Mouse (Mus musculus): ENCODE measurements around the gene Cish. TPM values are rescaled to one million over a fixed set of nuclear protein-coding genes. Genes with fewer than 3 reads are reported as not detected.
"Not testable (repeated sequence)": the region's sequence is repeated elsewhere in the genome, so short reads cannot be mapped to it uniquely, and the experiment has no call there.

The Cish gene
- total and polyA plus RNA-seq, 2 experiments from 2014 or later, result 5.3 to 8.8 TPM

DNA sequence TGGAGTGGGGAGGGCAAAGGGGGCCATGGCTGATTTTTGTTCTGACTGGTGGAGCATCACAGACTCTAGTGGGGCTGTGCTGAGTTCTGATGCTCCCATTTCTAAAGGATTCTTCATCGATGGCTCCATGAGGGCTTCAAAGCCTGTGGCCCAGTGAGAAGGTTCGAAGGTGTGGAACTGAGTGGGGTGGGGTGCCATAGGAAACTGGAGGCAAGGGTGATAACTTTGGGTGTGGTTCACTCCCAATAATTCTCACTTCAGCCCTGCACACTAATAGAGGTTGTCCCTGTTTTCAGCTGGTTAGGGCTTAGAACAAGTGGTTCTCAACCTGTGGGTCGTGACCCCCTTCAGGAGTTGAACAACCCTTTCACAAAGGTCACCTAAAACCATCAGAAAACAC, 8.6 kb downstream of the Cish start:
- Histone ChIP-seq H3K27ac (no peak overlapping the region), H3K4me2 (ENCODE audit: low read depth, low read length) (no peak overlapping the region), H3K36me3 (ENCODE audit: insufficient read depth, low read length) (peaks cover 13% of the 10 kb centered on the region), H3K27me3 (ENCODE audit: insufficient read depth, low read length) (no peaks in the 10 kb centered on the region), H3K9me3 (ENCODE audit: low read length) (no peaks in the 10 kb centered on the region), H3K9ac (replicated peaks; ENCODE audit: low read length) (no peak overlapping the region), H3K4me1 (ENCODE audit: insufficient read depth, low read length) (no peaks in the 10 kb centered on the region), H3K4me3 (ENCODE audit: low read length) (no peak overlapping the region)
- TF ChIP-seq CTCF (IDR thresholded peaks at IDR 0.05; ENCODE audit: low read depth), result no peak
- no peak for ATAC-seq
- WGBS, result 95% methylated on average over 3 of the region's 3 CpGs
- DNase-seq (ENCODE audit: low spot score), result no peak

DNA sequence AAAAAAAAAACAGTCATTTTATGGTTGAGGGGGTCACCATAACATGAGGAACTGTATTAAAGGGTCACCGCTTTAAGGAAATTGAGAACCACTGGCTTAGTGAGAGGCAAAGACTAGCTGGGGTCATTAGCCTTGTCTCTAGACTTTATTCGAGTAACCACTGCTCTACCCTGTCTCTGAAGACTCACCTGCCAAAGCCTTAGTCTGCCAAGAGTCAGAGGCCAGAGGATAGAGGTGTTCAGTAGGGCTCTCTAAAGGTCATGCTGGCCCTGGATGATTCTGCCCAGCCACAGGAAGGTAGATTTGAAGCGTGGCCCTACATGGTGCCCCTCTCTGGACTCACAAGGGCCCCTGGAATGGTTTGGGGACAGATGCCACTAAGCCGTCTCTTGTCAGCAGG, 9.2 kb downstream of the Cish start:
- H3K9me3 ChIP-seq (ENCODE audit: low read length), result no peaks in the 10 kb centered on the region
- WGBS, result 90% methylated on average over 4 of the region's 4 CpGs
- no peak for DNase-seq (ENCODE audit: low spot score)

DNA sequence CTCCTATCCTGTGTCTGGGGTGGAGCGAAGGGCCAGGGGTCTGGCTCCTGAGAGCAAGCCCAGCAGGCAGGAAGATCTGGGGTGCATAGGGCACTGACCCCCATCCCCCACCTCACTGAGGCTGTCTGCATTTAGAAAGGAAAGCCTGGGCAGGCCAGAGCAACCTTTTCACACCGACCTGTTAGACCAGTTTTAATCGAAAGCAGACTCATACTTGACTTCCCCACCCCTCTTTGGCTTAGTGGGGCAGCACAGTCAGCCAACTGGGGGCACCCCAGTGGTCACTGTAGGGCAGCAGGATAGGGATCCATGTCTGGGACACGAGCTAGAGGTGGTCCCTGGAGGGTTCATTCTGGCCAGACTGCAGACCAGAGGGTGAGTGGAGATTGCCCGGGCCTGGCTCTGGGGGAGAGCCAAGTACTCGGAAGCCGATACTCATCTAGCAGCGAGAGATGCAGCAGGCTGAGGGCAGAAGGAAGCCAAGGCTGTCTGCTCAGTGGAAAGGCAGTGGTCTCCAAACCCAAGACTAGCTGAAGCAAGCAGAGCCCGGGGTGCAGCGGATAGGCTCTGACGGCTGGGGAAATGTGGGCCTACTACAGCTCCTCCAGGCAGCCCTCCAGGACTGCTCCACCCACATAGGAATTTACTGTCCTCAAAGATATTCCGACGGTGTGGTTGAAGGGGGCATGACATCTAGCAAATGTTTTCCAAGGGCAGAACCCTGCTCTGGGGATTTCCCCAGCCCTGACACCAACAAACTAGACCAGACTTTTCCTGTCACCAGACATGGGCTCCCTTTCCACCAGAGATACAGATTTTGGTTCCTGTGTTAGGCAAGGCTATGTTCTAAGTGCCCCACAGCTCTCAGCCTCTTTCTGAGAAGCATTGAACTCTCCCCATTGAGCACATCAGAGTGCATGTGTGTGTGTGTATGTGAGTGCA, 10.0 kb downstream of the Cish start:
- Histone ChIP-seq H3K4me2 (ENCODE audit: low read depth, low read length) (no peak overlapping the region), H3K9me3 (ENCODE audit: low read length) (no peaks in the 10 kb centered on the region), H3K4me3 (ENCODE audit: low read length) (no peak overlapping the region), H3K27me3 (ENCODE audit: insufficient read depth, low read length) (no peaks in the 10 kb centered on the region), H3K36me3 (ENCODE audit: insufficient read depth, low read length) (peaks cover 10% of the 10 kb centered on the region), H3K9ac (replicated peaks; ENCODE audit: low read length) (no peak overlapping the region), H3K27ac (no peak overlapping the region), H3K4me1 (ENCODE audit: insufficient read depth, low read length) (no peaks in the 10 kb centered on the region)
- TF ChIP-seq CTCF (IDR thresholded peaks at IDR 0.05; ENCODE audit: low read depth), result no peak
- 69% methylated on average over 13 of the region's 13 CpGs for WGBS
- no peak for DNase-seq (ENCODE audit: low spot score)
- no peak for ATAC-seq

More for the DNA sequence above, 9.2 kb downstream of the Cish start:
- H3K36me3 ChIP-seq (ENCODE audit: insufficient read depth, low read length), result peaks cover 13% of the 10 kb centered on the region
- no peaks in the 10 kb centered on the region for H3K4me1 ChIP-seq (ENCODE audit: insufficient read depth, low read length)
- H3K9ac ChIP-seq (replicated peaks; ENCODE audit: low read length), result no peak overlapping the region
- H3K27me3 ChIP-seq (ENCODE audit: insufficient read depth, low read length), result no peaks in the 10 kb centered on the region
- H3K27ac ChIP-seq, result no peak overlapping the region
- no peak for ATAC-seq
- H3K4me3 ChIP-seq (ENCODE audit: low read length), result no peak overlapping the region
- no peak for TF ChIP-seq CTCF (IDR thresholded peaks at IDR 0.05; ENCODE audit: low read depth)
- H3K4me2 ChIP-seq (ENCODE audit: low read depth, low read length), result no peak overlapping the region

DNA sequence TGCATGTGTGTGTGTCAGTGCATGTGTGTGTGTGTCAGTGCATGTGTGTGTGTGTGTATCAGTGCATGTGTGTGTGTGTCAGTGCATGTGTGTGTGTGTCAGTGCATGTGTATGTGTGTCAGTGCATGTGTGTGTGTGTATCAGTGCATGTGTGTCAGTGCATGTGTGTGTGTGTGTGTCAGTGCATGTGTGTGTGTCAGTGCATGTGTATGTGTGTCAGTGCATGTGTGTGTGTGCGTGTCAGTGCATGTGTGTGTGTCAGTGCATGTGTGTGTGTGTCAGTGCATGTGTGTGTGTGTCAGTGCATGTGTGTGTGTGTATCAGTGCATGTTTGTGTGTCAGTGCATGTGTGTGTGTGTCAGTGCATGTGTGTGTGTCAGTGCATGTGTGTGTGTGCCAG, 10.8 kb downstream of the Cish start:
- H3K4me1 ChIP-seq (ENCODE audit: insufficient read depth, low read length); H3K27me3 ChIP-seq (ENCODE audit: insufficient read depth, low read length); H3K4me2 ChIP-seq (ENCODE audit: low read depth, low read length); ATAC-seq; H3K36me3 ChIP-seq (ENCODE audit: insufficient read depth, low read length); H3K27ac ChIP-seq; H3K9me3 ChIP-seq (ENCODE audit: low read length); H3K4me3 ChIP-seq (ENCODE audit: low read length); DNase-seq (ENCODE audit: low spot score); H3K9ac ChIP-seq (replicated peaks; ENCODE audit: low read length): not testable (repeated sequence)
- 89% methylated on average over 1 of the region's 1 CpGs for WGBS

DNA sequence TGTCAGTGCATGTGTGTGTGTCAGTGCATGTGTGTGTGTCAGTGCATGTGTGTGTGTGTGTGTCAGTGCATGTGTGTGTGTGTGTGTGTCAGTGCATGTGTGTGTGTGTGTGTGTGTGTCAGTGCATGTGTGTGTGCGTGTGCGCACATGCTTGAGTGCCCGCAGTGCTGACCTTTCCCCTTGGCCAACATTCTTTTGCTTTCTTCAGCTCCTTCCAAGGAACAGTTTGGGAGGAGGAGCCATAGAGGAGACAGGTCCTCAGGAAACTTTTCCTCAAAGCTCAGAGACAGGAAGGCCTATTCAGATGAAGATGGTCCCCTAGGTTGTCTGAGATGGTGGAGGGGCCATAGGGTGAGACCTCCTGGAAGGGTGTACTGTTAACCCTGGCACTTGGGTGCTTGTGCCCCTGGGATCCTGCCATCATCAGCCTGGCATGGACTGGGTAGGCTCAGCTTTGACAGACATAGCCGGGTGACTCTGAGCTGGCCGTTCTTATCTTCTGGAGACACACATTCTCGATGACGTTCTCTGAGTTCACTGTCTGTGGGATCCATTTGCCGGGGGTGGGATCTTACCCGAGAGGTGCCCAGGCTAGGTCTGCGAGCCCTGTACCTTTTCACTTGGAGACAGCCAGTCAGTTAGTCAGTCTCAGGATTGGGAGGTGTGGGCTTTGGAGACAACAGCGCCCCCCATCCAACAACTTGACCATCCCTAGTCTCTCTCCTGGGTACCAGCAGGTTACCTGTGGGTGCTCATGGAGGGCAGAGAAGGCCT, 11.5 kb downstream of the Cish start:
- Histone ChIP-seq H3K9ac (replicated peaks; ENCODE audit: low read length) (0 out of 2 replicates have a peak overlapping the region, but pooled peaks have one; percentile 17), H3K4me3 (ENCODE audit: low read length) (no peak overlapping the region), H3K9me3 (ENCODE audit: low read length) (no peaks in the 10 kb centered on the region), H3K4me1 (ENCODE audit: insufficient read depth, low read length) (no peaks in the 10 kb centered on the region), H3K27ac (no peak overlapping the region; the same call in 1 of the 2 replicates), H3K4me2 (ENCODE audit: low read depth, low read length) (no peak overlapping the region), H3K36me3 (ENCODE audit: insufficient read depth, low read length) (peaks cover under 1% of the 10 kb centered on the region; the same call in 1 of the 2 replicates), H3K27me3 (ENCODE audit: insufficient read depth, low read length) (no peaks in the 10 kb centered on the region)
- no peak for DNase-seq (ENCODE audit: low spot score)
- TF ChIP-seq CTCF (IDR thresholded peaks at IDR 0.05; ENCODE audit: low read depth), result no peak
- no peak for ATAC-seq
- WGBS, result 89% methylated on average over 11 of the region's 11 CpGs

DNA sequence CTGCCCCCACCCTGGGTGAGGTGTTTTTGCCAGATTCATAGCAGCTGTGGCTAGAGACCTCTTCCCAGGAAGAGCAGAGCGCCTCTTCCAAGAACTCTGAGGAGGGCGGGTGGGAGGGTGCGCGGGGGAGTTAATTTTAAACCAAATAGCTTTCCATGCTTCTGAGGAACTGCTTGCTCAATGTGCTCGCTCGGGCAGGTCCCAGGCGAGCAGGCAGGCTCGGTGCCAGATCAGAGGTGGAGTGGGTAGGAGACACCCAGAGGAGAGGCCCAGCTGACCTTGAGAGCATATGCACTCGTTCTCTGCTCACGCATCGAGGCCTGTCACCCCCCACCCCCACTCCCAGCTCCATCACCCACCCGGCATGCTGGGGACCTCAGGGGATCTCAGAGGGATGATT, 12.1 kb downstream of the Cish start:
- no peak for TF ChIP-seq CTCF (IDR thresholded peaks at IDR 0.05; ENCODE audit: low read depth)
- no peaks in the 10 kb centered on the region for H3K9me3 ChIP-seq (ENCODE audit: low read length)
- H3K36me3 ChIP-seq (ENCODE audit: insufficient read depth, low read length), result no peaks in the 10 kb centered on the region
- H3K27me3 ChIP-seq (ENCODE audit: insufficient read depth, low read length), result no peaks in the 10 kb centered on the region
- no peak overlapping the region for H3K4me3 ChIP-seq (ENCODE audit: low read length)
- no peaks in the 10 kb centered on the region for H3K4me1 ChIP-seq (ENCODE audit: insufficient read depth, low read length)
- H3K27ac ChIP-seq, result no peak overlapping the region
- DNase-seq (ENCODE audit: low spot score) (no peak), ATAC-seq (no peak)
- WGBS, result 47% methylated on average over 12 of the region's 12 CpGs
- 0 out of 2 replicates have a peak overlapping the region, but pooled peaks have one; percentile 17 for H3K9ac ChIP-seq (replicated peaks; ENCODE audit: low read length)
- H3K4me2 ChIP-seq (ENCODE audit: low read depth, low read length), result no peak overlapping the region
